Mouse (Mus musculus) heart, postnatal 36 days (tissue): ENCODE data around the gene Adh6b. TPM values are rescaled to one million over a fixed set of nuclear protein-coding genes. Genes with fewer than 3 reads are reported as not detected.
"Not testable (repeated sequence)": the region's sequence is repeated elsewhere in the genome, so short reads cannot be mapped to it uniquely, and the experiment has no call there.

Experiments
- DNase-seq, 2 experiments: peaks; one replicate each; pipeline ENCODE4 v3.0.0; 2021 to 2022
- intact Hi-C: fragments of 180-260 bp; cut with DNase I; formaldehyde crosslinking; loops from one replicate; pipeline ENCODE4 v1.15.1; 2025
- total RNA-seq, 2 experiments: library from RNA; stranded (reverse); gene quantifications; 2 replicates each; pipeline ENCODE4 v1.2.3; 2021

Gene Adh6b
- total RNA-seq, 2 experiments from 2014 or later = 1.1 to 1.5 TPM

- intact Hi-C loops = no loop called here
These were observed 17.3 kb downstream of the Adh6b start for GRCm38 (mm10) chr3:138358856-138359255.

GRCm38 (mm10) chr3:138360721-138361120 is 19.1 kb downstream of the Adh6b start:
- DNase-seq = no peak
- intact Hi-C loops = no loop called here

More at GRCm38 (mm10) chr3:138358856-138359255, 17.3 kb downstream of the Adh6b start:
- no peak for DNase-seq

GRCm38 (mm10) chr3:138362920-138363319 is 21.3 kb downstream of the Adh6b start:
- DNase-seq = no peak
- intact Hi-C loops = no loop called here

GRCm38 (mm10) chr3:138366181-138366580 is 24.6 kb downstream of the Adh6b start:
- no peak for DNase-seq
- intact Hi-C loops = no loop called here

- intact Hi-C loops = no loop called here
- no peak for DNase-seq
These were observed 28.0 kb downstream of the Adh6b start for GRCm38 (mm10) chr3:138369546-138369945.

GRCm38 (mm10) chr3:138370289-138370688 is 28.7 kb downstream of the Adh6b start:
- DNase-seq, intact Hi-C loops: not testable (repeated sequence)

GRCm38 (mm10) chr3:138373920-138374319 is 32.3 kb downstream of the Adh6b start:
- intact Hi-C loops = no loop called here
- no peak for DNase-seq

GRCm38 (mm10) chr3:138375148-138375547 is 33.6 kb downstream of the Adh6b start:
- DNase-seq = no peak
- intact Hi-C loops = no loop called here

- intact Hi-C loops = no loop called here
These were observed 39.6 kb downstream of the Adh6b start for GRCm38 (mm10) chr3:138381133-138381532.

GRCm38 (mm10) chr3:138387155-138387554 is 45.6 kb downstream of the Adh6b start:
- no peak for DNase-seq
- intact Hi-C loops = no loop called here

More at GRCm38 (mm10) chr3:138381133-138381532, 39.6 kb downstream of the Adh6b start:
- DNase-seq = no peak

GRCm38 (mm10) chr3:138404872-138405271 is 63.3 kb downstream of the Adh6b start:
- DNase-seq = peak in 1 of 2 experiments; percentile 3
- intact Hi-C loops = loop anchor here (1.0 kb wide), 2 partner anchors 165 to 182 kb away; no protein-coding TSS in a partner anchor

GRCm38 (mm10) chr3:138405341-138405740 is 63.8 kb downstream of the Adh6b start:
- intact Hi-C loops = loop anchor here (1.0 kb wide), 2 partner anchors 165 to 182 kb away; no protein-coding TSS in a partner anchor
- peak; percentile 48 to 54 for DNase-seq

GRCm38 (mm10) chr3:138405840-138406239 is 64.3 kb downstream of the Adh6b start:
- no peak for DNase-seq

GRCm38 (mm10) chr3:138407920-138408319 is 66.3 kb downstream of the Adh6b start:
- intact Hi-C loops = loop anchor here (2.0 kb wide), 1 partner anchor 209 kb away; no protein-coding TSS in a partner anchor
- DNase-seq = no peak

More at GRCm38 (mm10) chr3:138405840-138406239, 64.3 kb downstream of the Adh6b start:
- intact Hi-C loops = loop anchor here (1.0 to 2.0 kb wide), 3 partner anchors 166 to 207 kb away; no protein-coding TSS in a partner anchor

Other genes with a start within 250 kb of the Adh6b start
- gene Trmt10a, start 198.3 kb upstream of the Adh6b start, total RNA-seq = 1 to 10 TPM; 2.3 to 3.2 TPM
- 1 to 10 TPM; 5.4 to 6.2 TPM for gene Mttp, start 196.8 kb upstream of the Adh6b start, total RNA-seq
- not detected for gene 4930579F01Rik, start 147.9 kb upstream of the Adh6b start, total RNA-seq
- gene Adh7, start 124.0 kb upstream of the Adh6b start, total RNA-seq = under 1 TPM; 0.11 to 0.17 TPM
- gene Adh1, start 80.8 kb upstream of the Adh6b start, total RNA-seq = 10 to 100 TPM; 36.9 to 67.4 TPM
- not detected for gene Adh6a, start 28.5 kb upstream of the Adh6b start, total RNA-seq
- not detected for gene Adh4, start 73.7 kb downstream of the Adh6b start, total RNA-seq
- 10 to 100 TPM; 85.5 to 88.9 TPM for gene Adh5, start 101.3 kb downstream of the Adh6b start, total RNA-seq
- gene Metap1, start 147.7 kb downstream of the Adh6b start, total RNA-seq = 10 to 100 TPM; 39.0 to 39.2 TPM
- 100 to 1,000 TPM; 176 to 192 TPM for gene Eif4e, start 184.4 kb downstream of the Adh6b start, total RNA-seq